In genomic region chr1:138510566-138510965, GRCm38 (mm10) we compare ENCODE assay signal across 19 mouse cellular contexts.
DNase-seq lines count a peak whose midpoint lies in the region; ATAC-seq and TF ChIP-seq lines count a peak whose summit lies in the region.
"Had no signal": no experiment of that assay in that cellular context is flagged by ENCODE, and none has a peak within 500 bp of the region (broad histone marks: within the 10 kb centered on the region; RNA-seq: fewer than 3 reads in every experiment).

No protein-coding gene starts in this region.

- TF ChIP-seq CTCF in intestine, postnatal 0 days (IDR thresholded peaks at IDR 0.05; ENCODE audit: low read depth): no peak

- 71% methylated on average over 4 of the region's 4 CpGs for WGBS in liver, embryonic 11.5 days
- 72% methylated on average over 4 of the region's 4 CpGs for WGBS in liver, embryonic 12.5 days (ENCODE audit: insufficient replicate concordance)
- WGBS in intestine, postnatal 0 days: 21% methylated on average over 4 of the region's 4 CpGs

- no peaks in the 10 kb centered on the region for H3K27me3 ChIP-seq in liver, embryonic 11.5 days (replicated peaks; ENCODE audit: control insufficient read depth, insufficient read depth, low read length)
- H3K27me3 ChIP-seq in liver, embryonic 12.5 days (replicated peaks): no peaks in the 10 kb centered on the region
- H3K27me3 ChIP-seq in intestine, postnatal 0 days (replicated peaks; ENCODE audit: control insufficient read depth, insufficient read depth, low read length): no peaks in the 10 kb centered on the region
- H3K27me3 ChIP-seq: hindbrain, embryonic 15.5 days; limb, embryonic 12.5 days; neural tube, embryonic 12.5 days had no signal

- H3K4me2 ChIP-seq in liver, embryonic 11.5 days: no peak overlapping the region
- no peak overlapping the region for H3K4me2 ChIP-seq in liver, embryonic 12.5 days
- 0 out of 2 replicates have a peak overlapping the region, but pooled peaks have one; percentile 17 for H3K4me2 ChIP-seq in intestine, postnatal 0 days (replicated peaks; ENCODE audit: low read depth)
- H3K4me2 ChIP-seq: hindbrain, embryonic 15.5 days; limb, embryonic 12.5 days; neural tube, embryonic 12.5 days had no signal

- no peak overlapping the region for H3K9ac ChIP-seq in liver, embryonic 11.5 days (ENCODE audit: low read depth, low read length)
- H3K9ac ChIP-seq in liver, embryonic 12.5 days: no peak overlapping the region
- no peak overlapping the region for H3K9ac ChIP-seq in intestine, postnatal 0 days (ENCODE audit: low read depth, low read length)
- H3K9ac ChIP-seq: hindbrain, embryonic 15.5 days; limb, embryonic 12.5 days; neural tube, embryonic 12.5 days had no signal

- no peak overlapping the region for H3K4me3 ChIP-seq in liver, embryonic 11.5 days (ENCODE audit: low read depth, low read length)
- H3K4me3 ChIP-seq in liver, embryonic 12.5 days: no peak overlapping the region
- no peak overlapping the region for H3K4me3 ChIP-seq in intestine, postnatal 0 days (ENCODE audit: low read depth, low read length)
- H3K4me3 ChIP-seq: erythroblast, embryonic 14.5 days; gastrocnemius, adult 2 months; heart, adult 2 months; hindbrain, embryonic 15.5 days; left cerebral cortex, adult 2 months; limb, embryonic 12.5 days; neural tube, embryonic 12.5 days had no signal

- H3K27ac ChIP-seq in liver, embryonic 11.5 days (ENCODE audit: low read depth, low read length): no peak overlapping the region
- no peak overlapping the region for H3K27ac ChIP-seq in liver, embryonic 12.5 days
- no peak overlapping the region for H3K27ac ChIP-seq in intestine, postnatal 0 days (ENCODE audit: low read depth, low read length)
- H3K27ac ChIP-seq: gastrocnemius, adult 2 months; heart, adult 2 months; hindbrain, embryonic 15.5 days; left cerebral cortex, adult 2 months; limb, embryonic 12.5 days; neural tube, embryonic 12.5 days had no signal

- 0 out of 2 replicates have a peak, but pooled peaks have one; percentile 15 for ATAC-seq in liver, embryonic 11.5 days (replicated peaks; ENCODE audit: low FRiP score)
- no peak for ATAC-seq in liver, embryonic 12.5 days
- peak; percentile 79 for ATAC-seq in intestine, postnatal 0 days
- ATAC-seq: forebrain, embryonic 16.5 days had no signal

- DNase-seq in liver, embryonic 11.5 days (ENCODE audit: low spot score): no peak
- DNase-seq in adrenal gland, adult 8-10 months: peak; percentile 67
- peak; percentile 62 for DNase-seq in yolk sac, embryonic 10.5 days (ENCODE audit: low spot score)
- no peak for DNase-seq in cerebellum, adult 8-10 months
- DNase-seq in layer of hippocampus, adult 18-20 months (ENCODE audit: low spot score in 2 of 2): no peak
- DNase-seq: cerebellum, adult 9-11 months; gastrocnemius, adult 2 months; heart, adult 2 months; kidney, adult 8-10 months; thymus, postnatal 4 days had no signal

- H3K9me3 ChIP-seq in liver, embryonic 11.5 days (ENCODE audit: control insufficient read depth, low read length): no peaks in the 10 kb centered on the region
- H3K9me3 ChIP-seq in liver, embryonic 12.5 days (replicated peaks): no peaks in the 10 kb centered on the region
- no peaks in the 10 kb centered on the region for H3K9me3 ChIP-seq in intestine, postnatal 0 days (ENCODE audit: control insufficient read depth)
- H3K9me3 ChIP-seq: G1E; hindbrain, embryonic 15.5 days; limb, embryonic 12.5 days; neural tube, embryonic 12.5 days had no signal

- no peaks in the 10 kb centered on the region for H3K4me1 ChIP-seq in liver, embryonic 11.5 days (replicated peaks; ENCODE audit: control insufficient read depth, insufficient read depth, low read length)
- H3K4me1 ChIP-seq in liver, embryonic 12.5 days: peaks cover 5% of the 10 kb centered on the region; the same call in 1 of the 2 replicates
- H3K4me1 ChIP-seq in intestine, postnatal 0 days (replicated peaks; ENCODE audit: control insufficient read depth, insufficient read depth, low read length): no peaks in the 10 kb centered on the region; the same call in 1 of the 2 replicates

- H3K36me3 ChIP-seq in liver, embryonic 11.5 days (ENCODE audit: control insufficient read depth, insufficient read depth, low read length): no peaks in the 10 kb centered on the region
- no peaks in the 10 kb centered on the region for H3K36me3 ChIP-seq in liver, embryonic 12.5 days
- H3K36me3 ChIP-seq in intestine, postnatal 0 days (ENCODE audit: control insufficient read depth, insufficient read depth): no peaks in the 10 kb centered on the region
- H3K36me3 ChIP-seq: hindbrain, embryonic 15.5 days; limb, embryonic 12.5 days; neural tube, embryonic 12.5 days had no signal

Comparison
In these comparisons a context has a peak if more than half of its experiments do, and no peak if none do; other contexts are left out.
1. DNase-seq: peak in adrenal gland, adult 8-10 months (single experiment) and yolk sac, embryonic 10.5 days (single experiment); none in liver, embryonic 11.5 days (single experiment), cerebellum, adult 8-10 months (single experiment) and layer of hippocampus, adult 18-20 months (0 of 2).